Mouse (Mus musculus): Measurements from ENCODE around the gene Ap1b1.

DNA sequence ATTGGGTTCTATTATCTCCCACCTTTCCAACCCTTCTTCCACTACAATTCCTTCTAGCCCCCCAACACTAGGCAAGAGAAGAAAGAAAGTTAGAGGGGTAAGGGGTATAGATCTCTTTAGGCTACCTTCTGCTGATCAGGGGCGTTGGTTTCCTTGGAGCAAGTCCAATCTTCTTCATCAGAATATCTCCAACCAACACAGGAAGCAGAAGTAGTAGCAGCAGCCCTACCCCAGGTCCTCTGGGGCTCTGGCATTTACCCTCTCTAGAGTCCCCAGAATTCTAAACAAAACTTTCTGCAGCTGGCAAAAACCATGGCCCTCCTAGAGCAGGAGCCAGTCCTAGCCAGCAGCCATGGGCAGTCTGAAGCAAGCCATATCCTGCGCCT is 12.8 kb upstream of the Ap1b1 start:
- no peak for TF ChIP-seq CTCF (IDR thresholded peaks at IDR 0.05; ENCODE audit: low read depth, low read length)
- TF ChIP-seq POLR2A (IDR thresholded peaks at IDR 0.05; ENCODE audit: borderline replicate concordance, low read depth, low read length), result no peak

Data from bone marrow macrophage, adult 2 months (primary cell).